9 mouse cellular contexts compared by ENCODE assay signal in genomic region chr10:5841369-5841768, GRCm38 (mm10). TPM values are rescaled to one million over a fixed set of nuclear protein-coding genes. Genes with fewer than 3 reads are reported as not detected.
DNase-seq lines count a peak whose midpoint lies in the region; ATAC-seq and TF ChIP-seq lines count a peak whose summit lies in the region.
"Had no signal": no experiment of that assay in that cellular context is flagged by ENCODE, and none has a peak within 500 bp of the region (broad histone marks: within the 10 kb centered on the region; RNA-seq: fewer than 3 reads in every experiment).

No protein-coding gene starts in this region.

- H3K9me3 ChIP-seq in heart, embryonic 12.5 days (replicated peaks): no peaks in the 10 kb centered on the region
- H3K9me3 ChIP-seq: lung, embryonic 15.5 days had no signal

- 78% methylated on average over 4 of the region's 4 CpGs for WGBS in heart, embryonic 12.5 days
- 74% methylated on average over 4 of the region's 4 CpGs for WGBS in bone marrow, adult 2 months
- 81% methylated on average over 4 of the region's 4 CpGs for WGBS in thymus, adult 2 months

- H3K27me3 ChIP-seq in heart, embryonic 12.5 days (replicated peaks): no peaks in the 10 kb centered on the region
- no peaks in the 10 kb centered on the region for H3K27me3 ChIP-seq in thymus, adult 2 months (ENCODE audit: control insufficient read depth, insufficient read depth, low read length)
- H3K27me3 ChIP-seq: lung, embryonic 15.5 days had no signal

- no peaks in the 10 kb centered on the region for H3K36me3 ChIP-seq in heart, embryonic 12.5 days
- no peaks in the 10 kb centered on the region for H3K36me3 ChIP-seq in thymus, adult 2 months (ENCODE audit: control insufficient read depth, insufficient read depth, low read length)
- H3K36me3 ChIP-seq: lung, embryonic 15.5 days had no signal

- no peak for TF ChIP-seq POLR2A in bone marrow, adult 2 months (IDR thresholded peaks at IDR 0.05; ENCODE audit: borderline replicate concordance, control insufficient read depth, low read depth, low read length)
- TF ChIP-seq POLR2A in thymus, adult 2 months (IDR thresholded peaks at IDR 0.05; ENCODE audit: control insufficient read depth, extremely low read depth, insufficient read depth, low read length, poor library complexity): no peak

- H3K9ac ChIP-seq in heart, embryonic 12.5 days: no peak overlapping the region
- H3K9ac ChIP-seq: lung, embryonic 15.5 days had no signal

- H3K4me3 ChIP-seq in heart, embryonic 12.5 days: no peak overlapping the region
- H3K4me3 ChIP-seq in bone marrow, adult 2 months (replicated peaks; ENCODE audit: control insufficient read depth, low read depth, low read length): no peak overlapping the region
- no peak overlapping the region for H3K4me3 ChIP-seq in thymus, adult 2 months (ENCODE audit: control insufficient read depth, insufficient read depth, low read length)
- H3K4me3 ChIP-seq: lung, embryonic 15.5 days had no signal

- H3K27ac ChIP-seq in heart, embryonic 12.5 days (ENCODE audit: poor library complexity, severe bottlenecking): no peak overlapping the region
- no peak overlapping the region for H3K27ac ChIP-seq in bone marrow, adult 2 months (ENCODE audit: control insufficient read depth, insufficient read depth, low read depth, low read length, poor library complexity)
- no peak overlapping the region for H3K27ac ChIP-seq in thymus, adult 2 months (ENCODE audit: control insufficient read depth, insufficient read depth, low read length)
- H3K27ac ChIP-seq: lung, embryonic 15.5 days had no signal

- DNase-seq in heart, adult 18-20 months: peak; percentile 14 to 52
- DNase-seq in urinary bladder, postnatal 14 days (ENCODE audit: low spot score): peak; percentile 54
- no peak for DNase-seq in urinary bladder, postnatal 4 days (ENCODE audit: low spot score in 2 of 2)
- DNase-seq in heart, postnatal 36 days: peak; percentile 18 to 47
- peak; percentile 71 for DNase-seq in lung, postnatal 14 days
- peak; percentile 68 for DNase-seq in thymus, adult 2 months

- intact Hi-C loops in heart, postnatal 36 days (cut with DNase I): loop anchor here (5.0 kb wide), 1 partner anchor 239 kb away; no protein-coding TSS in a partner anchor

- no peak for ATAC-seq in heart, embryonic 12.5 days (ENCODE audit: insufficient number of reproducible peaks, low FRiP score)

- H3K4me2 ChIP-seq in heart, embryonic 12.5 days: no peak overlapping the region
- H3K4me2 ChIP-seq: lung, embryonic 15.5 days had no signal

- 0 out of 2 replicates have a peak, but pooled peaks have one; percentile 7 for TF ChIP-seq CTCF in bone marrow, adult 2 months (IDR thresholded peaks at IDR 0.05; ENCODE audit: control insufficient read depth, insufficient read depth, low read length)
- TF ChIP-seq CTCF in thymus, adult 2 months (IDR thresholded peaks at IDR 0.05; ENCODE audit: borderline replicate concordance, control insufficient read depth, extremely low read depth, insufficient read depth, low read length, poor library complexity): no peak

- H3K4me1 ChIP-seq in heart, embryonic 12.5 days (replicated peaks): no peaks in the 10 kb centered on the region
- no peaks in the 10 kb centered on the region for H3K4me1 ChIP-seq in bone marrow, adult 2 months (ENCODE audit: control insufficient read depth, insufficient read depth, low read length)
- no peaks in the 10 kb centered on the region for H3K4me1 ChIP-seq in thymus, adult 2 months (replicated peaks; ENCODE audit: control insufficient read depth, insufficient read depth, low read length)
- H3K4me1 ChIP-seq: lung, embryonic 15.5 days had no signal

RNA-seq across cellular contexts. Expression of gene Mtrf1l, which starts 17.7 kb away (rescaled TPM):
- 1 to 10 TPM; 9.2 to 9.7 TPM for total RNA-seq in heart, adult 18-20 months (2021)
- 9.2 and 15.0 TPM in 2 replicates for polyA plus RNA-seq in heart, embryonic 12.5 days (2016; fragmentation: Nextera tagmentation; extraction: Ambion mirVana)
- 12.1 and 27.6 TPM in 2 replicates for polyA plus RNA-seq in bone marrow, adult 2 months (2011; ENCODE audit: insufficient read depth, insufficient read length, low replicate concordance, missing spikeins)
- 1 to 10 TPM; 8.0 TPM for total RNA-seq in heart, postnatal 36 days (2021)
- 5.3 and 7.1 TPM in 2 replicates for polyA plus RNA-seq in thymus, adult 2 months (2012; rRNA removed)

RNA-seq across cellular contexts. Expression of gene Fbxo5, which starts 36.0 kb away (rescaled TPM):
- total RNA-seq in heart, adult 18-20 months (2021): under 1 TPM; 0.67 to 0.79 TPM
- 49.0 and 50.9 TPM in 2 replicates for polyA plus RNA-seq in heart, embryonic 12.5 days (2016; fragmentation: Nextera tagmentation; extraction: Ambion mirVana)
- polyA plus RNA-seq in bone marrow, adult 2 months (2011; ENCODE audit: insufficient read depth, insufficient read length, low replicate concordance, missing spikeins): 48.1 and 54.1 TPM in 2 replicates
- total RNA-seq in heart, postnatal 36 days (2021): 1 to 10 TPM; 1.1 to 1.7 TPM
- polyA plus RNA-seq in thymus, adult 2 months (2012; rRNA removed): 17.6 and 23.8 TPM in 2 replicates

Comparison
In these comparisons a context has a peak if more than half of its experiments do, and no peak if none do; other contexts are left out.
1. DNase-seq: peak in heart, adult 18-20 months (2 of 2), urinary bladder, postnatal 14 days (single experiment), heart, postnatal 36 days (2 of 2), lung, postnatal 14 days (single experiment) and thymus, adult 2 months (single experiment); none in urinary bladder, postnatal 4 days (0 of 2).